Mouse (Mus musculus) hindbrain, postnatal 0 days (tissue): ENCODE data around the gene Per2. TPM values are rescaled to one million over a fixed set of nuclear protein-coding genes. Genes with fewer than 3 reads are reported as not detected.

ENCODE experiments used
- ATAC-seq: fragments of 200-750 bp; cut with Nextera tagmentation; 2 replicates; pipeline ENCODE4 v1.8.0; 2017; ENCODE audit warnings: mild to moderate bottlenecking, moderate TSS enrichment, moderate library complexity
- DNase-seq: peaks from one replicate; pipeline ENCODE4 v3.0.0-alpha.2; 2015; ENCODE audit warnings: low spot score
- H3K27ac ChIP-seq: fragments of 300-500 bp; sonication (generic); 2 replicates; pipeline ENCODE4 v1.5.1; 2014; ENCODE audit warnings: mild to moderate bottlenecking
- H3K27me3 ChIP-seq: fragments of 300-500 bp; sonication (generic); 2 replicates; pipeline ENCODE4 v1.6.1; 2014; ENCODE audit warnings: low read length, mixed read lengths; ENCODE audit not compliant: insufficient read depth
- H3K36me3 ChIP-seq: fragments of 300-500 bp; sonication (generic); 2 replicates; pipeline ENCODE4 v1.6.1; 2014; ENCODE audit warnings: low read length, mixed read lengths; ENCODE audit not compliant: insufficient read depth
- H3K4me1 ChIP-seq: fragments of 300-500 bp; sonication (generic); 2 replicates; pipeline ENCODE4 v1.6.1; 2014; ENCODE audit warnings: antibody characterized with exemption, low read length, mixed read lengths; ENCODE audit not compliant: insufficient read depth
- H3K4me2 ChIP-seq: fragments of 300-500 bp; sonication (generic); 2 replicates; pipeline ENCODE4 v1.6.1; 2014; ENCODE audit warnings: low read depth, mild to moderate bottlenecking, low read length, moderate library complexity, mixed read lengths
- H3K4me3 ChIP-seq: fragments of 300-500 bp; sonication (generic); 2 replicates; pipeline ENCODE4 v1.5.1; 2014; ENCODE audit warnings: low read length
- H3K9ac ChIP-seq: fragments of 300-500 bp; sonication (generic); replicated peaks from 2 replicates; pipeline ENCODE4 v1.6.1; 2014; ENCODE audit warnings: mild to moderate bottlenecking, low read length, moderate library complexity, mixed read lengths
- H3K9me3 ChIP-seq: fragments of 300-500 bp; sonication (generic); 2 replicates; pipeline ENCODE4 v1.6.1; 2016; ENCODE audit warnings: low read length, mixed read lengths
- CTCF ChIP-seq: IDR thresholded peaks from 2 replicates; pipeline ENCODE4 v1.5.1; 2016; ENCODE audit warnings: antibody characterized with exemption, control low read depth, low read depth
- whole genome bisulfite sequencing: fragments of 180-500 bp; shearing (Covaris S2); extraction: QIAGEN DNeasy Blood & Tissue Kit; methylation state at CpG from one replicate; pipeline ENCODE4 v1.1.7; 2014; 5-methylcytosine and 5-hydroxymethylcytosine counted together
- polyA plus RNA-seq: library from polyadenylated mRNA; unstranded; fragments of >200 nt; fragmentation: Nextera tagmentation; extraction: Ambion mirVana; gene quantifications from 2 replicates; pipeline ENCODE4 v1.2.1, GENCODE M21; 2015
- total RNA-seq: library from RNA; depleted of rRNA; stranded (reverse); fragments of >200 nt; gene quantifications from 2 replicates; pipeline ENCODE4 v1.2.3, GENCODE M21; 2014

The Per2 gene
- total and polyA plus RNA-seq, 2 experiments from 2014 or later, result 5.1 to 10.0 TPM

DNA sequence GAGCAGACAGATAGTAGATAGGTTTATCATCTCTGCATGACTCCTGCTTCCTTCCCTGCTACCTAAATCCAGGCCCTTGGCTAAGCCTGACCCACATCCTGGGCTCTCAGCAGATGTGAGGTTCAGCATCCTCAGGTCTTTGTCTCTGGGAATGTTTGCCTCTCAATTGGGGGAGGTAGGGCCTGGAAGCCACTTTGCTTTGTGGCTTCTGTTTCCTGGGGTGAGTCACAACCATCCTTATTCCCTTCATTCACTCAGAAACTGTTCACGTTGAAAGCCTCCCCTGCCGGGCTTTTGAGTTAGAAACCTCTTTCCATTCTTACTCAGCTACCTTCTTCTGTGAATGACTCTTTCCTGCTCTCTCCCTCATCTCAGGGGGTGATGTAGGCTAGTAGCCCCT, 33.6 kb upstream of the Per2 start:
- no peak for DNase-seq
- no peak for TF ChIP-seq CTCF
- no peak overlapping the region for H3K9ac ChIP-seq
- H3K9me3 ChIP-seq, result no peaks in the 10 kb centered on the region
- H3K4me3 ChIP-seq, result no peak overlapping the region
- H3K4me2 ChIP-seq, result no peak overlapping the region
- no peak overlapping the region for H3K27ac ChIP-seq
- ATAC-seq, result no peak
- H3K4me1 ChIP-seq, result peaks cover 14% of the 10 kb centered on the region; the same call in 1 of the 2 replicates
- no peaks in the 10 kb centered on the region for H3K36me3 ChIP-seq
- WGBS, result 7% methylated on average over 2 of the region's 2 CpGs
- no peaks in the 10 kb centered on the region for H3K27me3 ChIP-seq

DNA sequence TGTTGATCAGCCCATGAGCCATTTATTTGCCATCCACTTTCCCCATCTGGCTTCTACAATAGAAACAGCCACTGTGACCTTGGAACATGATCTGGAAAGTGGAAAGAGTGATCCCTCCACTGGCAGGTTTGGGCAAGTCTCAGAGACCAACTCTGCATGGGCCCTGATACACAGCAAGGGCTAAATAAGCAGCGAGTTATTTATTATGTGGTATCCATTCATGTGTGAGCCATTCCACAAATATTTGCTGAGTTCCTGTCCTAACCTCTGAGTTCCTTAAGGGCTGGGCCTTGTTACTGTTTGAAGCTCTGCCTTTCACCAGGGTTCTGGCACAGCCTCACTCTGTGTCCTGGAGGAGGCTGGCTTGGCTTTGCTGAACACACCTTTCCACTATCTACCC, 31.2 kb upstream of the Per2 start:
- DNase-seq (no peak), ATAC-seq (no peak)
- Histone ChIP-seq H3K4me3 (no peak overlapping the region), H3K36me3 (no peaks in the 10 kb centered on the region), H3K4me1 (peaks cover 7% of the 10 kb centered on the region; the same call in 1 of the 2 replicates), H3K4me2 (no peak overlapping the region), H3K9me3 (no peaks in the 10 kb centered on the region), H3K27me3 (no peaks in the 10 kb centered on the region), H3K9ac (no peak overlapping the region), H3K27ac (no peak overlapping the region)
- no peak for TF ChIP-seq CTCF
- 78% methylated on average over 1 of the region's 1 CpGs for whole genome bisulfite sequencing

DNA sequence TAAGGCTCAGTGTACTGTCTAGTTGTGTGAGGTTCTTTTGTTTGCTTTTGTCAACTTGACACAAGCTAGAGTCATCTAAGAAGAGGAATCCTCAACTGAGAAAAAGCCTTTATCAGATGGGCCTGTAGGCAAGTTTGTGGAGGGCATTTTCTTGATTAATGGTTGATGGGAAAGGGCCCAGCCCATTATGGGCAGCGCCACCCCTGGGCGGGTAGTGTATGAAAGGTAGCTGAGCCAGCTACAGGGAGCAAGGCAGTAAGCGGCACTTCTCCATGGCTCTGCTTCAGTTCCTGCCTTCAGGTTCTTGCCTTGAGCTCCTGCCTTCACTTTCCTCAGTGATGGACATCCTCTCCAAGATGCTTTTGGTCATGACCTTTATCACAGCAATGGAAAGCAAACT, 27.0 kb upstream of the Per2 start:
- Histone ChIP-seq H3K27me3 (no peaks in the 10 kb centered on the region), H3K9ac (no peak overlapping the region), H3K4me1 (no peaks in the 10 kb centered on the region), H3K4me2 (no peak overlapping the region), H3K4me3 (no peak overlapping the region), H3K36me3 (no peaks in the 10 kb centered on the region), H3K9me3 (no peaks in the 10 kb centered on the region), H3K27ac (no peak overlapping the region)
- no peak for TF ChIP-seq CTCF
- 79% methylated on average over 3 of the region's 3 CpGs for WGBS
- no peak for ATAC-seq
- no peak for DNase-seq

DNA sequence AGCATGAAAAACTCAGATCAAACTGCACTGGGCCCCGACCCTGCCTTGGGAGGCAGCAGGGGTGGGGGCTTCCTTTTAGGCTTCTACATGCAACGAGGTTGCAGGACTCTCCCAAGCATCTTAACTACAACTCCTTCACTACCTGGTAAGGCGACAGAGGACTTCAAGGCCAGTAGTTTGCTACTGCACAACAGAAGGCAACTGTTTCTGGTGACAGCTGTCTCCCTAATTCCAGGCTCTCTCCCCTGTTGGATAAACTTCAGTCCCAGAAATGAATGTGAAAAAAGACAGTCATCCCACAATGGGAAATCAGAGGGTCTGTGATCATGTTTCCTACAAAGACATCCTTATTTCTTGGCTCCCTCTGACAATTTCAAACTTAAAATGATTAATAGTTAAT, 26.3 kb upstream of the Per2 start:
- no peak overlapping the region for H3K9ac ChIP-seq
- DNase-seq (no peak), ATAC-seq (no peak)
- no peak overlapping the region for H3K27ac ChIP-seq
- no peak for TF ChIP-seq CTCF
- 67% methylated on average over 3 of the region's 3 CpGs for WGBS
- H3K4me3 ChIP-seq, result no peak overlapping the region
- H3K27me3 ChIP-seq, result no peaks in the 10 kb centered on the region
- H3K36me3 ChIP-seq, result no peaks in the 10 kb centered on the region
- no peaks in the 10 kb centered on the region for H3K9me3 ChIP-seq
- no peak overlapping the region for H3K4me2 ChIP-seq
- no peaks in the 10 kb centered on the region for H3K4me1 ChIP-seq

DNA sequence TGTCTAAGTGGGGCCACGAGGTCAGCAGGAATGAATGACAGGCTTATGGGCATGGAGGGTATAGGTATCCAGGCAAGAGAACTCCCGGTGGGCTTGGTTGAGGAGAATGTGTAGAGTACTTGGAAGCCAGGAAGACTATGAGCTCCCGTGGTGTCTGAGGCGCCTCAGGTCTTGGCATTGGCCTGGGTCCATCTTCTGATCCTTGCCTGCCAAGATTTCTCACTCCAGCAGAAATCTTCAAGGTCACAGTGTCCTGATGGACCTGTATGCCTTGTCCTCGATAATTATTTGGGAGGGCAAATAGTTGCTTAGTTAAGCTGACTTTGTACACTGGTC, 24.9 kb upstream of the Per2 start:
- WGBS, result 46% methylated on average over 5 of the region's 5 CpGs
- Histone ChIP-seq H3K9me3 (no peaks in the 10 kb centered on the region), H3K27ac (no peak overlapping the region), H3K9ac (no peak overlapping the region), H3K27me3 (no peaks in the 10 kb centered on the region), H3K4me2 (no peak overlapping the region), H3K36me3 (no peaks in the 10 kb centered on the region), H3K4me3 (no peak overlapping the region), H3K4me1 (no peaks in the 10 kb centered on the region)
- no peak for ATAC-seq
- DNase-seq, result no peak
- TF ChIP-seq CTCF, result no peak

DNA sequence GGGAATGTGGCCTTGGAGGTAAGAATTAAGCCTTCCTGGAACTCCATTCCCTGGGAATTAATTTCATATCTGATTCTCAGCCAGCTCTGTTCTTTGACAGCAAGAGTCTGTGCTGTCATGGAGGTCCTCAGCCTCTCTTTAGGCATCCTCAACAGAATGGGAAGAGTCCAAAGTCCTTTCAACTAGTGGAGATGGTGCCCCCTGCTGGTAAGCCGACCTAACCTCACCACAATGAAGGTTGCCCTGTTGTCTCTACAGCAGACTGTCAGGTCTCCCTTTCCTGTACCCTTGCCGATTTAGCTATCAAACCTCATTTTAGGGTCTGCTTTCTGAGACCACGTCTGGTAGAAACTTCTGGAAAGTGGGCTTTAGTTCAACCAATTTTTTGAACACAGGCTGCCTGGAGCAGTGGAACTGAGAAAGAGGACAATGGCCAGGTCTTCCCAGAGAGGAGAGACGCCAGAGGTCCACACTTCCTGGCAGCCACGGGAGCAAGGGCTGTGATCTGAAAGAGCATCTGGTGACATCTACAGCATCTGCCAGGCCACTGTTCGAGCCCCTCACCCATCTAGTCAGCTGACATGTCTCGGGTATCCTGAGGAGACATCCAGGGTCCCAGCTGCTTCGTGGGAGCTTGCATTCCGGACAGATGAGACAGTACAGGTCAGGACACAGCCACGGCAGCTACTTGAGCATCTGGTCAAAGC, 24.3 kb upstream of the Per2 start:
- Histone ChIP-seq H3K9ac (no peak overlapping the region), H3K4me1 (no peaks in the 10 kb centered on the region), H3K4me2 (no peak overlapping the region), H3K27ac (no peak overlapping the region), H3K9me3 (no peaks in the 10 kb centered on the region), H3K4me3 (no peak overlapping the region), H3K27me3 (no peaks in the 10 kb centered on the region), H3K36me3 (no peaks in the 10 kb centered on the region)
- ATAC-seq (peak; percentile 81), DNase-seq (peak; percentile 85)
- WGBS, result 48% methylated on average over 10 of the region's 10 CpGs
- TF ChIP-seq CTCF, result peak; percentile 83

DNA sequence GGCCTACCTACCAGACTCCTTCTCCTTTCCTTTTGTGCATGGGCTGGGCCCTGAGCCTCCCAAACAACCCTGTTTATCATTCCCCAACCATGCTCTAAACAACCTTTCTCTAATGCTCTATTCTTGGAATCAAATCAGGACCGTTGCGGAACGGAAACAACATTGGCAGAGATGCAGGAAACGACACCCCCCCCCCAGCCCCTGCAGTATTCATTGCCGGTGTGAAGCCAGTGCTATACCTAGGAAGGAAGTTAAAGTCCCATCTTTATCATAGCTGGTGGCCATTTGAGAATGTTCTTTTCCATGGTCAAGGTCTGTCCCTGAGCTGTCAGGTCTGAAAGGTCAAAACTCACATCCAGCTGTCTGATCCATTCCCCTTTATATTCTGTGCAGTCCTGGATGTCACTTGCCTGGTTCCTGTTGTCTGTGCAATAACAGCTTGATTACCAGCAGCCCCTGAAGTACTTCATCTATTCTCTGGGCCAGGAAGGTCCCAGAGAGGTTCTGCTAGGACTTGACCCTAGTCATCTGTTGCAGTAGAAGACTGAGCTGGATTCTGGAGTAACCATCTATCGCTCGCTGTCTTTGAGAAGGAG, 23.6 kb upstream of the Per2 start:
- no peak for ATAC-seq

More for the DNA sequence above, 23.6 kb upstream of the Per2 start:
- DNase-seq, result no peak
- no peak for TF ChIP-seq CTCF
- Histone ChIP-seq H3K4me2 (no peak overlapping the region), H3K9ac (no peak overlapping the region), H3K27ac (no peak overlapping the region), H3K4me3 (no peak overlapping the region), H3K9me3 (no peaks in the 10 kb centered on the region), H3K36me3 (no peaks in the 10 kb centered on the region), H3K27me3 (no peaks in the 10 kb centered on the region), H3K4me1 (no peaks in the 10 kb centered on the region)
- 70% methylated on average over 7 of the region's 7 CpGs for WGBS
